Mouse (Mus musculus) forebrain, embryonic 11.5 days (tissue): Measurements from ENCODE around the gene Spats2. TPM values are rescaled to one million over a fixed set of nuclear protein-coding genes. Genes with fewer than 3 reads are reported as not detected.
A peak's percentile ranks its signal among the peaks of the same experiment; 100 is the strongest.
"Not testable (repeated sequence)": the region's sequence is repeated elsewhere in the genome, so short reads cannot be mapped to it uniquely, and the experiment has no call there.

Experiments
- ATAC-seq: fragments of 200-750 bp; cut with Nextera tagmentation; replicated peaks from 2 replicates; pipeline ENCODE4 v1.8.0; 2017; ENCODE audit warnings: moderate TSS enrichment; ENCODE audit not compliant: low FRiP score
- DNase-seq: peaks from one replicate; pipeline ENCODE4 v3.0.0-alpha.2; 2017; ENCODE audit warnings: low spot score
- H3K27ac ChIP-seq: fragments of 300-500 bp; sonication (generic); 2 replicates; pipeline ENCODE4 v1.5.1; 2014; ENCODE audit warnings: low read depth, low read length
- H3K27me3 ChIP-seq: fragments of 300-500 bp; sonication (generic); 2 replicates; pipeline ENCODE4 v1.6.1; 2014; ENCODE audit warnings: mild to moderate bottlenecking, low read length, mixed read lengths; ENCODE audit not compliant: control insufficient read depth, insufficient read depth
- H3K36me3 ChIP-seq: fragments of 300-500 bp; sonication (generic); 2 replicates; pipeline ENCODE4 v1.6.1; 2014; ENCODE audit warnings: mild to moderate bottlenecking, low read length, moderate library complexity, mixed read lengths; ENCODE audit not compliant: control insufficient read depth, insufficient read depth
- H3K4me1 ChIP-seq: fragments of 300-500 bp; sonication (generic); replicated peaks from 2 replicates; pipeline ENCODE4 v1.6.1; 2014; ENCODE audit warnings: low read length, mixed read lengths; ENCODE audit not compliant: control insufficient read depth, insufficient read depth
- H3K4me2 ChIP-seq: fragments of 300-500 bp; sonication (generic); 2 replicates; pipeline ENCODE4 v1.6.1; 2014; ENCODE audit warnings: low read depth, mild to moderate bottlenecking, low read length, moderate library complexity, mixed read lengths; ENCODE audit not compliant: severe bottlenecking
- H3K4me3 ChIP-seq: fragments of 300-500 bp; sonication (generic); 2 replicates; pipeline ENCODE4 v1.5.1; 2014; ENCODE audit warnings: low read depth, low read length
- H3K9ac ChIP-seq: fragments of 300-500 bp; sonication (generic); 2 replicates; pipeline ENCODE4 v1.6.1; 2014; ENCODE audit warnings: low read length
- H3K9me3 ChIP-seq: fragments of 300-500 bp; sonication (generic); 2 replicates; pipeline ENCODE4 v1.6.1; 2016; ENCODE audit warnings: low read length, mixed read lengths; ENCODE audit not compliant: control insufficient read depth
- WGBS: fragments of 180-500 bp; shearing (Covaris S2); extraction: QIAGEN DNeasy Blood & Tissue Kit; methylation state at CpG from one replicate; pipeline ENCODE4 v1.1.7; 2014; 5-methylcytosine and 5-hydroxymethylcytosine counted together
- polyA plus RNA-seq: library from polyadenylated mRNA; unstranded; fragments of >200 nt; fragmentation: Nextera tagmentation; extraction: Ambion mirVana; gene quantifications from 2 replicates; pipeline ENCODE4 v1.2.1, GENCODE M21; 2014

Gene Spats2
- 60.3 and 60.7 TPM in 2 replicates for polyA plus RNA-seq

DNA sequence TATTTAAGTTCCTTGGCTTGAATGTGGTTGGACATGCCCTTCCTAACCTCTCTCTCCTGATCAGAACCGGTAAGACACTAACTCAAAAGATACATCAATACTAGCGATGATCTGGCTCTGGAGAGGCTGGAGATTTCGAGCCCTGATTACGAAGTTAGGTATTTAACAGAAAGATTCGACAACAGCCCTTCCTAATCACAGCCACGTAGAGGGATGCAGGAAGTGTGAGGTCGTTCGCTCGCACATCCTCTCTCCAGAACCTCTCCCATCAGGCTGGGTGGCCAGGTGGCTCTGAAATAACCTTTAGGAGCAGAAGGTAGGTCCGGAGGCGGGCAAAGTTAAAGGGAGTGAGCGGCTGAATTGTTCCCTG, at the start of gene Spats2:
TSS of gene Spats2 (plus strand) at position 206 of the 370 bp plus-strand sequence.
- peaks cover 10% of the 10 kb centered on the region for H3K4me1 ChIP-seq
- ATAC-seq (no peak), DNase-seq (no peak)
- peak within 1 kb of the TSS; percentile 84 for H3K4me2 ChIP-seq
- H3K4me3 ChIP-seq = peak within 1 kb of the TSS; percentile 70
- H3K27ac ChIP-seq = peak within 1 kb of the TSS; percentile 90
- H3K36me3 ChIP-seq = no peaks in the 10 kb centered on the region
- no peaks in the 10 kb centered on the region for H3K9me3 ChIP-seq
- H3K9ac ChIP-seq = peak within 1 kb of the TSS; percentile 74
- WGBS = 1% methylated on average over 12 of the region's 12 CpGs
- H3K27me3 ChIP-seq = no peaks in the 10 kb centered on the region

GRCm38 (mm10) chr15:99076011-99076410, 49.7 kb upstream of the Spats2 start:
- ATAC-seq, DNase-seq, H3K9me3 ChIP-seq, H3K9ac ChIP-seq, H3K36me3 ChIP-seq, H3K27ac ChIP-seq, H3K27me3 ChIP-seq, H3K4me1 ChIP-seq: not testable (repeated sequence)
- peak overlapping the region; percentile 90 for H3K4me2 ChIP-seq
- H3K4me3 ChIP-seq = peak overlapping the region; percentile 62
- 95% methylated on average over 3 of the region's 3 CpGs for WGBS

DNA sequence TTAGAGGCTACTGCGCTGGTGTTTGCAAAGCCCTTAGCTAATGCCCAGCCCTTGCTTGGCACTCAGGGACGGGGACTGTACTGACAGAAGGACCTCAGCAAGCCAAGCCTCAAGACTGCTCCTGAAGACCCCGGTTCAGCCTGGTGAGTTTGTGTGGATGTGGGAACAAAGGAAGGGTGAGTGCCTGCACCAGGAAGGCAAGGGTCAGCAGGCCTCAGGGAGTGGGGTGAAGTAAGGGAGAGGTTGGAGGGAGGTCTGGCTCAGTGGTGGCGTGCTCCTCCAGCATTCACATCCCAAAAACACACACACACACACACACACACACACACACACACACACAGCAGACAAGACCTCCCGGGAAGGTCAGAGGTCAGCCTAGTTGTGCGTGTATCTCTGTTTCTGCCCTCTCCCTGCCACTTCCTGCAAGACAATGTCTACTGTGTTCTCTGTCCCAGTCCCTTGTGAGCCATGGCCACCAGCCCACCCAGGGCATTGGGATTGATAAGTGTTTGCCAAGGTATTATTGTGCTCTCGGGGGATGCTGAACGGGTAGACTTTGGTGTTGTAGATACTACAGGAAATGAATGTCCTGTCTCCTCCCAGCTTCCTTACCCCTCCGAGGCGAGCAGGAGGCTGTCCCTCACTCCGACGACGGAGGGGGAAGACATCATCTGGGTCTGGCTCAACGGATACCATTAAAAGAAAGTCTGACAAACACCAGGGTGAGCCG, 47.4 kb upstream of the Spats2 start:
- H3K4me3 ChIP-seq = no peak overlapping the region
- peaks cover 10% of the 10 kb centered on the region for H3K4me1 ChIP-seq
- no peak for DNase-seq
- H3K36me3 ChIP-seq = peaks cover 12% of the 10 kb centered on the region
- no peaks in the 10 kb centered on the region for H3K9me3 ChIP-seq
- H3K9ac ChIP-seq = no peak overlapping the region
- no peak overlapping the region for H3K4me2 ChIP-seq
- no peaks in the 10 kb centered on the region; the same call in 1 of the 2 replicates for H3K27me3 ChIP-seq
- no peak overlapping the region for H3K27ac ChIP-seq
- 80% methylated on average over 14 of the region's 15 CpGs for WGBS
- no peak for ATAC-seq

- Histone ChIP-seq H3K4me3 (no peak overlapping the region), H3K36me3 (peaks cover 12% of the 10 kb centered on the region), H3K27me3 (peaks cover 13% of the 10 kb centered on the region), H3K9ac (no peak overlapping the region), H3K4me2 (no peak overlapping the region), H3K9me3 (no peaks in the 10 kb centered on the region), H3K27ac (no peak overlapping the region), H3K4me1 (peaks cover 6% of the 10 kb centered on the region)
- no peak for ATAC-seq
- DNase-seq = no peak
- 88% methylated on average over 3 of the region's 3 CpGs for WGBS
These were observed 45.9 kb upstream of the Spats2 start for GRCm38 (mm10) chr15:99079804-99080203.

DNA sequence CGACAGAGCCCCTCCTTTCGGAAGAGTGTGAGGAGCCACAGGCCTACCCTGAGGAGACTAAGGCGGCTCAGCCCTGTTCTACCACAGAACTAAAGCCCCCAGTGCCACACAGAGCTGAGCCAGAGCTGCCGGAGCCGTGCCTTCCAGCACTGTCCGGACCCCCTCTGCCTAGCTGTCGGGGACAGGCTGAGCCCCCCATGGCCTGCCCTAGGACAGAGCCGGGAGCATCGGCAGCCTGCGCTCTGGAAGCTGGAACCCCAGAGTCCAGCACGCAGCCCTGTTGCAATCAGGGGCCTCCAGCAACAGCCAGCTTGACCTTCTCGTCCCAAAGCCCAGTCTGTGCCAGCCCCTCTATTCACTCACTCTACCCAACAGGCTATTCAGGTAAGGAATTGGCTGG, 43.4 kb upstream of the Spats2 start:
- H3K9me3 ChIP-seq = no peaks in the 10 kb centered on the region
- H3K4me2 ChIP-seq = no peak overlapping the region
- H3K27ac ChIP-seq = no peak overlapping the region
- ATAC-seq (no peak), DNase-seq (no peak)
- H3K4me1 ChIP-seq = no peaks in the 10 kb centered on the region; the same call in 1 of the 2 replicates
- peaks cover 12% of the 10 kb centered on the region for H3K36me3 ChIP-seq
- H3K27me3 ChIP-seq = peaks cover 37% of the 10 kb centered on the region
- WGBS = 95% methylated on average over 12 of the region's 12 CpGs
- H3K4me3 ChIP-seq = no peak overlapping the region
- no peak overlapping the region for H3K9ac ChIP-seq

GRCm38 (mm10) chr15:99082840-99083239, 42.9 kb upstream of the Spats2 start:
- Histone ChIP-seq H3K4me3 (no peak overlapping the region), H3K27ac (no peak overlapping the region), H3K27me3 (peaks cover 43% of the 10 kb centered on the region), H3K9me3 (no peaks in the 10 kb centered on the region), H3K4me1 (peaks cover under 1% of the 10 kb centered on the region; the same call in 1 of the 2 replicates), H3K4me2 (no peak overlapping the region), H3K9ac (no peak overlapping the region), H3K36me3 (peaks cover 12% of the 10 kb centered on the region)
- DNase-seq = no peak
- ATAC-seq = peak; percentile 25; the same call in 1 of the 2 replicates
- 94% methylated on average over 16 of the region's 16 CpGs for WGBS

GRCm38 (mm10) chr15:99083258-99083657, 42.5 kb upstream of the Spats2 start:
- 72% methylated on average over 9 of the region's 9 CpGs for WGBS
- Histone ChIP-seq H3K4me3 (no peak overlapping the region), H3K9me3 (no peaks in the 10 kb centered on the region), H3K4me1 (peaks cover 4% of the 10 kb centered on the region; the same call in 1 of the 2 replicates), H3K27ac (no peak overlapping the region), H3K9ac (no peak overlapping the region), H3K4me2 (no peak overlapping the region), H3K27me3 (peaks cover 47% of the 10 kb centered on the region), H3K36me3 (peaks cover 9% of the 10 kb centered on the region; the same call in 1 of the 2 replicates)
- ATAC-seq = peak; percentile 17; the same call in 1 of the 2 replicates
- DNase-seq = no peak

- H3K36me3 ChIP-seq = peaks cover 9% of the 10 kb centered on the region; the same call in 1 of the 2 replicates
- ATAC-seq (no peak), DNase-seq (no peak)
- H3K27ac ChIP-seq = no peak overlapping the region; the same call in 1 of the 2 replicates
- peaks cover 6% of the 10 kb centered on the region; the same call in 1 of the 2 replicates for H3K4me1 ChIP-seq
- peaks cover 54% of the 10 kb centered on the region for H3K27me3 ChIP-seq
- 9% methylated on average over 11 of the region's 11 CpGs for WGBS
- peak overlapping the region; percentile 15; the same call in 1 of the 2 replicates for H3K4me2 ChIP-seq
- no peak overlapping the region; the same call in 1 of the 2 replicates for H3K9ac ChIP-seq
- no peak overlapping the region for H3K4me3 ChIP-seq
- no peaks in the 10 kb centered on the region for H3K9me3 ChIP-seq
These were observed 41.7 kb upstream of the Spats2 start for GRCm38 (mm10) chr15:99083867-99084557.
